Mouse (Mus musculus): ENCODE results near the gene Nos2. TPM values are rescaled to one million over a fixed set of nuclear protein-coding genes. Genes with fewer than 3 reads are reported as not detected.
"Not testable (repeated sequence)": the region's sequence is repeated elsewhere in the genome, so short reads cannot be mapped to it uniquely, and the experiment has no call there.

Gene Nos2
- polyA plus RNA-seq, 1 experiment from 2014 or later = 1.5 TPM

GRCm38 (mm10) chr11:78980083-78980634 is 59.6 kb downstream of the Nos2 start:
- H3K9ac ChIP-seq = no peak overlapping the region
- ATAC-seq (ENCODE audit: low FRiP score) = no peak

GRCm38 (mm10) chr11:78982042-78982441 is 61.5 kb downstream of the Nos2 start:
- Histone ChIP-seq H3K27me3 (no peaks in the 10 kb centered on the region), H3K36me3 (no peaks in the 10 kb centered on the region), H3K4me2 (no peak overlapping the region), H3K4me1 (replicated peaks) (no peaks in the 10 kb centered on the region), H3K9ac (no peak overlapping the region), H3K27ac (no peak overlapping the region), H3K9me3 (no peaks in the 10 kb centered on the region), H3K4me3 (no peak overlapping the region)
- no peak for ATAC-seq (ENCODE audit: low FRiP score)
- WGBS = 88% methylated on average over 2 of the region's 2 CpGs

More at GRCm38 (mm10) chr11:78980083-78980634, 59.6 kb downstream of the Nos2 start:
- no peak overlapping the region for H3K4me2 ChIP-seq
- no peak overlapping the region for H3K4me3 ChIP-seq
- no peaks in the 10 kb centered on the region for H3K4me1 ChIP-seq (replicated peaks)
- no peaks in the 10 kb centered on the region for H3K36me3 ChIP-seq
- no peak overlapping the region for H3K27ac ChIP-seq
- WGBS = 89% methylated on average over 4 of the region's 4 CpGs
- H3K9me3 ChIP-seq = no peaks in the 10 kb centered on the region
- no peaks in the 10 kb centered on the region for H3K27me3 ChIP-seq

- Histone ChIP-seq H3K4me2 (no peak overlapping the region), H3K27me3 (no peaks in the 10 kb centered on the region), H3K27ac (no peak overlapping the region), H3K9me3 (no peaks in the 10 kb centered on the region), H3K36me3 (no peaks in the 10 kb centered on the region), H3K4me3 (no peak overlapping the region), H3K4me1 (replicated peaks) (no peaks in the 10 kb centered on the region), H3K9ac (no peak overlapping the region)
- 86% methylated on average over 12 of the region's 12 CpGs for WGBS
- ATAC-seq (ENCODE audit: low FRiP score) = no peak
Observed at GRCm38 (mm10) chr11:78982513-78983291, 62.1 kb downstream of the Nos2 start.

- H3K9me3 ChIP-seq = no peaks in the 10 kb centered on the region
- H3K9ac ChIP-seq = no peak overlapping the region
- no peak overlapping the region for H3K4me2 ChIP-seq
- no peaks in the 10 kb centered on the region for H3K27me3 ChIP-seq
- no peaks in the 10 kb centered on the region for H3K4me1 ChIP-seq (replicated peaks)
- H3K27ac ChIP-seq = no peak overlapping the region
- H3K4me3 ChIP-seq = no peak overlapping the region
- no peak for ATAC-seq (ENCODE audit: low FRiP score)
- 83% methylated on average over 7 of the region's 7 CpGs for WGBS
- no peaks in the 10 kb centered on the region for H3K36me3 ChIP-seq
Observed at GRCm38 (mm10) chr11:78983539-78983938, 63.0 kb downstream of the Nos2 start.

GRCm38 (mm10) chr11:78984483-78985177 is 64.0 kb downstream of the Nos2 start, which contains the start of gene Lgals9:
Gene Lgals9, minus strand, starts transcription at chr11:78984946.
- Histone ChIP-seq H3K27ac (no peak within 1 kb of the TSS), H3K27me3 (no peaks in the 10 kb centered on the region), H3K4me3 (no peak within 1 kb of the TSS), H3K4me1 (replicated peaks) (no peaks in the 10 kb centered on the region), H3K4me2 (no peak within 1 kb of the TSS), H3K9ac (no peak within 1 kb of the TSS), H3K9me3 (no peaks in the 10 kb centered on the region), H3K36me3 (no peaks in the 10 kb centered on the region)
- no peak for ATAC-seq (ENCODE audit: low FRiP score)
- WGBS = 80% methylated on average over 10 of the region's 10 CpGs

- H3K9ac ChIP-seq = no peak overlapping the region
- H3K4me3 ChIP-seq = no peak overlapping the region
- no peaks in the 10 kb centered on the region for H3K36me3 ChIP-seq
- H3K27me3 ChIP-seq = no peaks in the 10 kb centered on the region
- H3K9me3 ChIP-seq = 0 out of 2 replicates have a peak, but pooled peaks cover 7% of the 10 kb centered on the region
- ATAC-seq (ENCODE audit: low FRiP score) = no peak
- H3K27ac ChIP-seq = no peak overlapping the region
- H3K4me1 ChIP-seq (replicated peaks) = no peaks in the 10 kb centered on the region
- no peak overlapping the region for H3K4me2 ChIP-seq
Observed at GRCm38 (mm10) chr11:78985505-78985904, 64.9 kb downstream of the Nos2 start.

- Histone ChIP-seq H3K27me3 (no peaks in the 10 kb centered on the region), H3K9me3 (0 out of 2 replicates have a peak, but pooled peaks cover 9% of the 10 kb centered on the region), H3K4me3 (no peak overlapping the region), H3K27ac (no peak overlapping the region), H3K9ac (no peak overlapping the region), H3K4me1 (replicated peaks) (no peaks in the 10 kb centered on the region), H3K4me2 (no peak overlapping the region), H3K36me3 (no peaks in the 10 kb centered on the region)
- ATAC-seq (ENCODE audit: low FRiP score) = no peak
- 92% methylated on average over 10 of the region's 10 CpGs for WGBS
Observed at GRCm38 (mm10) chr11:78986311-78987002, 65.9 kb downstream of the Nos2 start.

- H3K4me2 ChIP-seq; H3K4me1 ChIP-seq (replicated peaks); H3K9ac ChIP-seq; H3K27me3 ChIP-seq; H3K36me3 ChIP-seq; H3K27ac ChIP-seq; ATAC-seq (ENCODE audit: low FRiP score); H3K4me3 ChIP-seq: not testable (repeated sequence)
- peaks cover 13% of the 10 kb centered on the region; the same call in 1 of the 2 replicates for H3K9me3 ChIP-seq
- WGBS = 95% methylated on average over 11 of the region's 11 CpGs
Observed at GRCm38 (mm10) chr11:78989206-78989605, 68.6 kb downstream of the Nos2 start.

- Histone ChIP-seq H3K4me2 (no peak overlapping the region), H3K27ac (no peak overlapping the region), H3K36me3 (no peaks in the 10 kb centered on the region), H3K4me3 (no peak overlapping the region), H3K27me3 (no peaks in the 10 kb centered on the region), H3K9me3 (peaks cover 13% of the 10 kb centered on the region; the same call in 1 of the 2 replicates), H3K4me1 (replicated peaks) (no peaks in the 10 kb centered on the region), H3K9ac (no peak overlapping the region)
- ATAC-seq (ENCODE audit: low FRiP score) = no peak
- WGBS = 93% methylated on average over 9 of the region's 9 CpGs
Observed at GRCm38 (mm10) chr11:78990096-78990495, 69.5 kb downstream of the Nos2 start.

- not testable (repeated sequence) for H3K9ac ChIP-seq; H3K36me3 ChIP-seq; H3K4me3 ChIP-seq; H3K27ac ChIP-seq; ATAC-seq (ENCODE audit: low FRiP score); H3K4me2 ChIP-seq; H3K4me1 ChIP-seq (replicated peaks); H3K27me3 ChIP-seq
- H3K9me3 ChIP-seq = peaks cover 18% of the 10 kb centered on the region
- WGBS = 69% methylated on average over 5 of the region's 5 CpGs
Observed at GRCm38 (mm10) chr11:78990875-78991543, 70.4 kb downstream of the Nos2 start.

- ATAC-seq (ENCODE audit: low FRiP score) = no peak
- Histone ChIP-seq H3K4me2 (no peak overlapping the region), H3K4me3 (no peak overlapping the region), H3K27me3 (no peaks in the 10 kb centered on the region), H3K36me3 (no peaks in the 10 kb centered on the region), H3K27ac (no peak overlapping the region), H3K9ac (no peak overlapping the region), H3K4me1 (replicated peaks) (peaks cover 5% of the 10 kb centered on the region), H3K9me3 (peaks cover 14% of the 10 kb centered on the region)
- 26% methylated on average over 6 of the region's 6 CpGs for WGBS
Observed at GRCm38 (mm10) chr11:78999118-78999517, 78.5 kb downstream of the Nos2 start.

GRCm38 (mm10) chr11:79001871-79002270 is 81.3 kb downstream of the Nos2 start:
- Histone ChIP-seq H3K36me3 (no peaks in the 10 kb centered on the region), H3K27me3 (no peaks in the 10 kb centered on the region), H3K9me3 (peaks cover 9% of the 10 kb centered on the region; the same call in 1 of the 2 replicates), H3K4me1 (replicated peaks) (peaks cover 5% of the 10 kb centered on the region), H3K4me3 (no peak overlapping the region), H3K27ac (no peak overlapping the region), H3K9ac (no peak overlapping the region), H3K4me2 (no peak overlapping the region)
- WGBS = 91% methylated on average over 4 of the region's 4 CpGs
- ATAC-seq (ENCODE audit: low FRiP score) = no peak

All from hindbrain, embryonic 13.5 days (tissue).